Mouse (Mus musculus) limb, embryonic 15.5 days (tissue): ENCODE data around the gene Asb2. TPM values are rescaled to one million over a fixed set of nuclear protein-coding genes. Genes with fewer than 3 reads are reported as not detected.

ENCODE experiments used
- ATAC-seq: fragments of 200-750 bp; cut with Nextera tagmentation; 2 replicates; pipeline ENCODE4 v1.8.0; 2017; ENCODE audit warnings: low read depth, moderate TSS enrichment; ENCODE audit not compliant: insufficient number of reproducible peaks, low FRiP score, low TSS enrichment
- H3K27ac ChIP-seq: fragments of 300-500 bp; sonication (generic); 2 replicates; pipeline ENCODE4 v1.5.1; 2015; ENCODE audit warnings: moderate library complexity, mild to moderate bottlenecking, inconsistent platforms
- H3K27me3 ChIP-seq: fragments of 300-500 bp; sonication (generic); 2 replicates; pipeline ENCODE4 v1.6.1; 2015; ENCODE audit warnings: inconsistent platforms
- H3K36me3 ChIP-seq: fragments of 300-500 bp; sonication (generic); 2 replicates; pipeline ENCODE4 v1.6.1; 2015; ENCODE audit warnings: inconsistent platforms
- H3K4me1 ChIP-seq: fragments of 300-500 bp; sonication (generic); 2 replicates; pipeline ENCODE4 v1.6.1; 2015; ENCODE audit warnings: inconsistent platforms
- H3K4me2 ChIP-seq: fragments of 300-500 bp; sonication (generic); 2 replicates; pipeline ENCODE4 v1.6.1; 2015; ENCODE audit warnings: mild to moderate bottlenecking, inconsistent platforms
- H3K4me3 ChIP-seq: fragments of 300-500 bp; sonication (generic); 2 replicates; pipeline ENCODE4 v1.5.1; 2015; ENCODE audit warnings: mild to moderate bottlenecking, inconsistent platforms
- H3K9ac ChIP-seq: fragments of 300-500 bp; sonication (generic); 2 replicates; pipeline ENCODE4 v1.6.1; 2015; ENCODE audit warnings: inconsistent platforms
- H3K9me3 ChIP-seq: fragments of 300-500 bp; sonication (generic); 2 replicates; pipeline ENCODE4 v1.6.1; 2016; ENCODE audit warnings: inconsistent platforms
- WGBS: fragments of 180-500 bp; shearing (Covaris S2); methylation state at CpG from one replicate; pipeline ENCODE4 v1.1.7; 2015; 5-methylcytosine and 5-hydroxymethylcytosine counted together
- polyA plus RNA-seq: library from polyadenylated mRNA; unstranded; fragments of >200 nt; fragmentation: Nextera tagmentation; extraction: Ambion mirVana; gene quantifications from 2 replicates; pipeline ENCODE4 v1.2.1, GENCODE M21; 2015

The Asb2 gene
- polyA plus RNA-seq = 5.9 and 18.6 TPM in 2 replicates

DNA sequence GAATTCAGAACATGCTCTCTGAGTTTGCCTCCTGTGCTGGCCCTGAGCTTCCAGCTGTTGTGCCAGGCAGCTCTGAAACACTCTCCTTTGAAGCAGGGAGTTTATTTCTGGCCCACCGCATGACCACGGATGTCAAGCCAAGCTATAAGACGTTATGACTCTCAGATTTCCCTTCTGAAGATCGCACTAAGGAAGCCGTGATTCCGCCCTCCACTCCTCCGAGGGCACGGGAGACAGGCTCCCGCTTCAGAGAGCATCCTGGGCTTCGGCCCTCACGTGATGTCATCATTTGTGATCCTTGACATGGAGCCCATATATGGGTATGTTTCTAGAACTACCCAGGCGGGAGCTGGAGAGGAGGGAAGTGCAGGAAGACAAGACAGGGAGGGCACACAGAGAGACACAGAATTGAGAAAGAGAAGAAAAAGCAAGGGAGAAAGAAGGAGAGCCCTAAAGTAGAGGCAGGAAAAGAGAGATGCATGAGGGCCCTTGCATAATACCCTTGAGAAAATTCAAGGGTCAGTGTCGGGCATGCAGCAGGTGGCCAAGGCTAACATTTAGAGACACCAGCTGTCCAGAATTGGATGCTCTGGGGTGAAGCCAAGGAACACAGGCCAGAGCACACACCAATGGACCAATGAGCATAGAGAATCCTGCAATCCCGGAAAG lies at the start of gene Asb2:
Gene Asb2, minus strand, starts transcription at position 256 of the 669 bp plus-strand sequence.
- Histone ChIP-seq H3K9me3 (no peaks in the 10 kb centered on the region), H3K4me3 (no peak within 1 kb of the TSS; the same call in 1 of the 2 replicates)
- ATAC-seq = no peak

DNA sequence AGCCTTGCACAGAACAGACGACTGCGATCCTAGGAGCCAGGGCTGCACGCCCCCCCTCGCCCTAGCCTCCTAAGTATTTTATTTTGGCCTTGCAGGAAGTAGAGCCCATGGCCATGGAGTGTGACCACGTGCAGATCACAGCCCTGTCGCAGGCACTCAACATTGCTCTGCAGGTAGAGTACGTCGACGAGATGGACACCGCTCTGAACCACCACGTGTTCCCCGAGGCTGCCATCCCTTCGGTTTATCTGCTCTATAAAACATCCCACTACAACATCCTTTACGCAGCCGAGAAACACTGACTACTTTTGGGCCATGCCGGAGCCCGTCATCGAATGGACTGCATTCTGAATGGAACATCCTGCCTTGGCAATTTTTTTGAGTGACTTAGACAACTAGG lies 48.3 kb upstream of the Asb2 start:
- no peaks in the 10 kb centered on the region for H3K4me1 ChIP-seq
- ATAC-seq = no peak
- 87% methylated on average over 18 of the region's 18 CpGs for WGBS
- no peaks in the 10 kb centered on the region for H3K9me3 ChIP-seq
- no peak overlapping the region for H3K4me2 ChIP-seq
- no peak overlapping the region for H3K4me3 ChIP-seq
- no peaks in the 10 kb centered on the region for H3K27me3 ChIP-seq
- no peak overlapping the region for H3K27ac ChIP-seq
- H3K36me3 ChIP-seq = peaks cover 74% of the 10 kb centered on the region
- H3K9ac ChIP-seq = no peak overlapping the region

More for the DNA sequence above, at the start of gene Asb2:
- WGBS = 64% methylated on average over 14 of the region's 14 CpGs
- Histone ChIP-seq H3K36me3 (no peaks in the 10 kb centered on the region), H3K27me3 (no peaks in the 10 kb centered on the region), H3K9ac (no peak within 1 kb of the TSS), H3K4me2 (no peak within 1 kb of the TSS), H3K27ac (no peak within 1 kb of the TSS), H3K4me1 (no peaks in the 10 kb centered on the region)

GRCm38 (mm10) chr12:103396751-103397150 lies 41.0 kb upstream of the Asb2 start:
- Histone ChIP-seq H3K4me3 (no peak overlapping the region), H3K9ac (no peak overlapping the region), H3K27ac (no peak overlapping the region), H3K4me2 (no peak overlapping the region), H3K36me3 (peaks cover 11% of the 10 kb centered on the region; the same call in 1 of the 2 replicates), H3K4me1 (no peaks in the 10 kb centered on the region), H3K27me3 (no peaks in the 10 kb centered on the region), H3K9me3 (no peaks in the 10 kb centered on the region)
- WGBS = 55% methylated on average over 7 of the region's 7 CpGs
- no peak for ATAC-seq

GRCm38 (mm10) chr12:103395486-103396275 lies 39.9 kb upstream of the Asb2 start:
- no peak overlapping the region for H3K9ac ChIP-seq
- H3K4me3 ChIP-seq = no peak overlapping the region
- no peak overlapping the region for H3K27ac ChIP-seq
- H3K36me3 ChIP-seq = peaks cover 4% of the 10 kb centered on the region; the same call in 1 of the 2 replicates
- ATAC-seq = no peak
- H3K9me3 ChIP-seq = no peaks in the 10 kb centered on the region
- H3K4me1 ChIP-seq = no peaks in the 10 kb centered on the region
- H3K27me3 ChIP-seq = no peaks in the 10 kb centered on the region
- WGBS = 68% methylated on average over 12 of the region's 12 CpGs
- H3K4me2 ChIP-seq = no peak overlapping the region

DNA sequence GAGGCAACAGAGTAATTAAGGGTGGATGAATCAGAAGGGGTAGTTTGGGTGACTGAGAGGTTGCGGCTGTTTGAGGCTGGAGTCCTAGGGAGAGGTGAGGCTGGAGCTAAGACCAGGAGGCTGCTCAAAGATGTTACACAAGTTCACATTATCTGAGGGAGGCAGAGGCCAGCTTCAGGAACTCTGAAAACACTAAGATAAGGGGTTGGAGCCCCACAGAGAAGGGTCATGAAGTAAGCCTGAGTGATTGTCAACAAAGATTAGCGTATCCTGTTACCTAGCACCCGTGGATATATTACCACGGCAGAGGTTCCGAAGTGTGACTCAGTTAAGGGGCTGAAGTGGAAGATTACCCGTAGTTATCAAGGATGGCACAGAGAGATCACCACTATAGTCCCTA lies 37.7 kb upstream of the Asb2 start:
- Histone ChIP-seq H3K27ac (no peak overlapping the region), H3K27me3 (no peaks in the 10 kb centered on the region), H3K4me1 (peaks cover 14% of the 10 kb centered on the region), H3K9me3 (no peaks in the 10 kb centered on the region), H3K4me2 (no peak overlapping the region), H3K9ac (no peak overlapping the region), H3K36me3 (no peaks in the 10 kb centered on the region), H3K4me3 (no peak overlapping the region)
- WGBS = 59% methylated on average over 6 of the region's 6 CpGs
- ATAC-seq = no peak

DNA sequence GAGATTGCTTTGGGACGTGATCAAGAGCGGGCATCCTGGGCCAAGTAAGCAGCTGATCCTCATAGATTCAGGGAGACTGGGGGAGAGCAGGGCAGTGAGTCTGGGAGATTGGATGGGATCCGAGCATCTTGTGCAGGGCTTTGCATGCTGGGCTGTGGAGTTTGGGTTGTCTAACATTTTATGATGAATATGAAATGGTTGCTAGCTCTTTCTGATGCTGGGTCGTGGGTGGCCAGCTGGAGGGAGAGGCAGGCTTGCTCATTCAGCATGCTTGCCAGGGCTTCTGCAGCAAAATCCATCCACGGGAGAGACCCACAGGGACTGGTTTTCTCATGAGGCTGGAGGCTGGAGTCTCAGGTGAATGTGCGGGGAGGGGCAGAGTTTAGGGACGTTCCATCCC lies 35.3 kb upstream of the Asb2 start:
- no peak overlapping the region for H3K9ac ChIP-seq
- H3K4me3 ChIP-seq = no peak overlapping the region
- 75% methylated on average over 7 of the region's 7 CpGs for WGBS
- no peak overlapping the region for H3K4me2 ChIP-seq
- no peaks in the 10 kb centered on the region for H3K36me3 ChIP-seq
- H3K4me1 ChIP-seq = peaks cover 14% of the 10 kb centered on the region
- ATAC-seq = no peak
- H3K27ac ChIP-seq = no peak overlapping the region
- no peaks in the 10 kb centered on the region for H3K27me3 ChIP-seq
- H3K9me3 ChIP-seq = no peaks in the 10 kb centered on the region

DNA sequence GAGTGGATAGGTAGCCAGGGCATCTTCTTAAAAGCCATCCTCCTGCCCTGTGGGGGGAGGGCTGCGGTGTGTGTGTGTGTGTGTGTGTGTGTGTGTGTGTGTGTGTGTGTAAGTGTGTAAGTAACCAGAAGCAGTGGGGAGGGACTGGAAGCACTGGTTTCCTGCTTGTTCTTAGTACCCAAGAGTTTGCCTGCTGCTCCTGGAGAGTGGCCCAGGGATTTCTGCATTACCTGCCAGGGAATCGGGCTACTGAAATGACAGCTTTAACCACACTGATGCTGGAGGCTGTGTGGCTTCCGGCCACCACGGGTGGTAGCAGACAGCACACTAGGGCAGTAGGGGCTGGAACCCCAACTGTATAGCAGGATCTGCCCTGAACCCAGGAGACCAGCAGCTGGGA lies 34.2 kb upstream of the Asb2 start:
- Histone ChIP-seq H3K9ac (no peak overlapping the region), H3K4me3 (no peak overlapping the region), H3K36me3 (no peaks in the 10 kb centered on the region), H3K4me1 (peaks cover 14% of the 10 kb centered on the region), H3K4me2 (no peak overlapping the region), H3K27ac (no peak overlapping the region), H3K27me3 (no peaks in the 10 kb centered on the region), H3K9me3 (no peaks in the 10 kb centered on the region)
- no peak for ATAC-seq
- WGBS = 62% methylated on average over 4 of the region's 4 CpGs

DNA sequence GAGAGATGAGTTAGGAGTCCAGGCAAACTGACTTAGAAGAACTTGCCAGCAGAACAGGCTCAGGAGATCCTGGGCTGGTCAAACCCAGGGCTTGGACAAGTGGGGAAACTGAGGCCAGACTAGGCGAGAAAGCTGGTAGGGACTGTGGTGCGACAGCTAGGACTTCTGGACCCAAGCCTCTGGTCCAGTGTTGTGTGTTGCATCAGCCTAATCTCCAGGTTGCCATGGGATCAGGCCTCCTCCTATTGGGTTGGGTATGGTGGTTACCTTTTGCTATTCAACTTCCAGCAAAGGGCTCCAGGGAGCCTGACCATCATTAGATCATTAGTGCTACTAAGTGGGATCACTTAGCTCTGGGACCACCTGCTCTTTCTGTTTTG lies 33.5 kb upstream of the Asb2 start:
- no peak overlapping the region for H3K27ac ChIP-seq
- no peak for ATAC-seq

DNA sequence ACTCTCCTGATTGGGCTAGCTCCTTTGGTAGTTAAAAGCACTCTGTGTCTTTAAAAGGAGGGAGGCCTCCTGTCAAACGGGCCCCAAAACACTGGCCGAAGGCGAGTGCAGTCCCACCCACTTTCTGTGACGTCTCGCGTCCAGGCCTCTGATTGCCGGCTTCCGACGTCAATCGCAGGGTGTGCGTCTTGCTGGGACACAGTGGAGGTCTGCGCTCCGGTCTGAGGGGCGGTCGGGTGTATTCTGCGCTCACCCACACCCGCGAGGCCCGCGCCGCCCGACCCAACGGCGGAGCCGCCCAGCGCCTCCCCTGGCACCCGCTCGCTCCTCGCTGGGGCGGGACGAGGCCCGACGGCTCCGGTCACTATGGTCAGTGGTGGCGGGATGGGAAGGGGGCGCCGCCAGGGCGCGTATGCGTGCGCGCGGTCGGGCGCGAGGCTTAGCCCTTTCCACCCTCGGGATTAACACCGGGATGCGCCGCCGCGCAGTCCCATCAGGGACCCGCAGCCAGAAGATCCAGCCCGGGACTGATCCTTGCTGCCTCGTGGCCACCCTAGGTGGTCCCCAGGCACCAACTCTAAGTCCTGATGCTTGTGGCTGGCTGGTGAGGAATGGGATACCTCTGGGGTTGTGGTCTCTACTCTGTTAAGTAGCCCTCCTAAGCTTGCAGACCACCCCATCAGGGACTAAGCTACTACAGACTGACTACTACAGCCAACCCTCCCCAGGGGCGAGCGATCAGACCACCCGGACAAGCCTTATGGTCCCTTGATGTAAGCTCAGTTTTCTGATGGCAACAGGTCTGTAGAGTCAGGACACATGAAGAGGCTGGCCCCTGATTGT lies 32.9 kb upstream of the Asb2 start, which contains the start of gene Otub2:
Gene Otub2, plus strand, starts transcription at position 178 of the 843 bp plus-strand sequence.
- Histone ChIP-seq H3K4me3 (peak within 1 kb of the TSS; percentile 85), H3K27me3 (no peaks in the 10 kb centered on the region), H3K4me2 (peak within 1 kb of the TSS; percentile 77), H3K4me1 (peaks cover 14% of the 10 kb centered on the region), H3K36me3 (no peaks in the 10 kb centered on the region), H3K27ac (peak within 1 kb of the TSS; percentile 59), H3K9ac (peak within 1 kb of the TSS; percentile 89), H3K9me3 (no peaks in the 10 kb centered on the region)
- WGBS = under 1% methylated on average over 58 of the region's 58 CpGs
- ATAC-seq = peak; percentile 97

More for the DNA sequence above, 33.5 kb upstream of the Asb2 start:
- H3K4me1 ChIP-seq = peaks cover 14% of the 10 kb centered on the region
- H3K9me3 ChIP-seq = no peaks in the 10 kb centered on the region
- peak overlapping the region; percentile 89 for H3K9ac ChIP-seq
- H3K4me3 ChIP-seq = peak overlapping the region; percentile 85
- 81% methylated on average over 2 of the region's 2 CpGs for whole genome bisulfite sequencing
- H3K27me3 ChIP-seq = no peaks in the 10 kb centered on the region
- no peaks in the 10 kb centered on the region for H3K36me3 ChIP-seq
- H3K4me2 ChIP-seq = peak overlapping the region; percentile 77

- Histone ChIP-seq H3K9ac (no peak overlapping the region), H3K4me3 (no peak overlapping the region), H3K4me1 (no peaks in the 10 kb centered on the region), H3K27ac (no peak overlapping the region), H3K27me3 (no peaks in the 10 kb centered on the region), H3K9me3 (no peaks in the 10 kb centered on the region), H3K4me2 (no peak overlapping the region), H3K36me3 (no peaks in the 10 kb centered on the region)
- 76% methylated on average over 4 of the region's 4 CpGs for WGBS
- no peak for ATAC-seq
These were observed 24.4 kb upstream of the Asb2 start for GRCm38 (mm10) chr12:103380226-103380625.

- ATAC-seq = 0 out of 2 replicates have a peak, but pooled peaks have one; percentile 15
- 52% methylated on average over 4 of the region's 4 CpGs for WGBS
- H3K4me1 ChIP-seq = no peaks in the 10 kb centered on the region
- no peaks in the 10 kb centered on the region for H3K27me3 ChIP-seq
- H3K9ac ChIP-seq = no peak overlapping the region
- H3K9me3 ChIP-seq = no peaks in the 10 kb centered on the region
- H3K4me3 ChIP-seq = no peak overlapping the region
- H3K4me2 ChIP-seq = no peak overlapping the region
- H3K36me3 ChIP-seq = no peaks in the 10 kb centered on the region
- no peak overlapping the region for H3K27ac ChIP-seq
These were observed 21.0 kb upstream of the Asb2 start for GRCm38 (mm10) chr12:103376774-103377173.
